Mouse (Mus musculus) forebrain, embryonic 12.5 days (tissue): ENCODE measurements around the gene Nt5e. TPM values are rescaled to one million over a fixed set of nuclear protein-coding genes. Genes with fewer than 3 reads are reported as not detected.

ENCODE experiments used
- ATAC-seq: fragments of 200-750 bp; cut with Nextera tagmentation; 2 replicates; pipeline ENCODE4 v1.8.0; 2017; ENCODE audit warnings: moderate TSS enrichment; ENCODE audit not compliant: low FRiP score
- H3K27ac ChIP-seq: fragments of 300-500 bp; sonication (generic); 2 replicates; pipeline ENCODE4 v1.5.1; 2016; ENCODE audit warnings: mild to moderate bottlenecking
- H3K27me3 ChIP-seq: fragments of 300-500 bp; sonication (generic); 2 replicates; pipeline ENCODE4 v1.6.1; 2016; ENCODE audit warnings: mild to moderate bottlenecking
- H3K36me3 ChIP-seq: fragments of 300-500 bp; sonication (generic); replicated peaks from 2 replicates; pipeline ENCODE4 v1.6.1; 2016; ENCODE audit warnings: mild to moderate bottlenecking
- H3K4me1 ChIP-seq: fragments of 300-500 bp; sonication (generic); 2 replicates; pipeline ENCODE4 v1.6.1; 2016
- H3K4me2 ChIP-seq: fragments of 300-500 bp; sonication (generic); 2 replicates; pipeline ENCODE4 v1.6.1; 2016; ENCODE audit warnings: mild to moderate bottlenecking, moderate library complexity
- H3K4me3 ChIP-seq: fragments of 300-500 bp; sonication (generic); replicated peaks from 2 replicates; pipeline ENCODE4 v1.5.1; 2016; ENCODE audit warnings: mild to moderate bottlenecking
- H3K9ac ChIP-seq: fragments of 300-500 bp; sonication (generic); 2 replicates; pipeline ENCODE4 v1.6.1; 2016; ENCODE audit warnings: mild to moderate bottlenecking
- H3K9me3 ChIP-seq: fragments of 300-500 bp; sonication (generic); 2 replicates; pipeline ENCODE4 v1.6.1; 2016
- WGBS: fragments of 180-500 bp; shearing (Covaris S2); methylation state at CpG from one replicate; pipeline ENCODE4 v1.1.7; 2016; 5-methylcytosine and 5-hydroxymethylcytosine counted together
- polyA plus RNA-seq: library from polyadenylated mRNA; unstranded; fragments of >200 nt; fragmentation: Nextera tagmentation; extraction: Ambion mirVana; gene quantifications from 2 replicates; pipeline ENCODE4 v1.2.1, GENCODE M21; 2016

Gene Nt5e
- polyA plus RNA-seq, 1 experiment from 2014 or later, result 0.78 TPM

DNA sequence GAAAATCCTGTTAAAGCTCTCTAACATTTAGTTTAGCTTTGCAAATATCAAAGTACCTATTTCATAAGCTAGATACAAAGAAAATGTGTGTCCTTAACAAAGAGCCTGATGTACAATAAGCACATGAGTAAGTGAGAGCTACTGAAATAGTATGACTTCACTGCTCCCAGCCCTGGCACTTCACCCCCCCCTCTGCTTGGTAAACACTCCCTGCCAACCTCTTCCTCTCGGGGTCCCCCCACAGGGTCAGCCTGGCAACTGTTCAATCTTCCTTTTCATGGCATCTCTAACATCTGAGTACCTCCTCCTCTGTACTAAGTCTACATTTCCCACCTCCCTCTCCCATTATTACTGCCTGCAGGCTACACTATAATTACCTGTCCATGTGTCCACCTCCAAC lies 89.8 kb downstream of the Nt5e start:
- no peak overlapping the region for H3K4me2 ChIP-seq
- H3K27ac ChIP-seq, result no peak overlapping the region
- WGBS, result 100% methylated on average over 1 of the region's 1 CpGs
- H3K9me3 ChIP-seq, result no peaks in the 10 kb centered on the region
- ATAC-seq, result no peak
- H3K36me3 ChIP-seq, result peaks cover 3% of the 10 kb centered on the region
- H3K9ac ChIP-seq, result no peak overlapping the region
- no peaks in the 10 kb centered on the region for H3K4me1 ChIP-seq
- H3K27me3 ChIP-seq, result no peaks in the 10 kb centered on the region
- H3K4me3 ChIP-seq, result no peak overlapping the region

Other genes with a start within 250 kb of the Nt5e start
- gene Snx14, start 111.8 kb downstream of the Nt5e start, polyA plus RNA-seq, result 22.4 and 25.0 TPM in 2 replicates
- 0.42 and 1.2 TPM in 2 replicates for gene Gm20537, start 129.4 kb downstream of the Nt5e start, polyA plus RNA-seq
- 153 and 154 TPM in 2 replicates for gene Syncrip, start 155.4 kb downstream of the Nt5e start, polyA plus RNA-seq
- gene Zfp949, start 220.8 kb downstream of the Nt5e start, polyA plus RNA-seq, result 10.7 and 10.8 TPM in 2 replicates